Mouse (Mus musculus) testis, adult 2 months (tissue): Measurements from ENCODE around the gene Zbp1. TPM values are rescaled to one million over a fixed set of nuclear protein-coding genes. Genes with fewer than 3 reads are reported as not detected.

Experiments used
- H3K27ac ChIP-seq: fragments of 200-500 bp; 2 replicates; pipeline ENCODE4 v1.5.1; 2012; ENCODE audit warnings: low read depth, low read length; ENCODE audit not compliant: control insufficient read depth, insufficient read depth
- H3K27me3 ChIP-seq: fragments of 200-500 bp; 2 replicates; pipeline ENCODE4 v1.6.1; 2012; ENCODE audit warnings: mild to moderate bottlenecking, low read length, moderate library complexity; ENCODE audit not compliant: control insufficient read depth, insufficient read depth
- H3K36me3 ChIP-seq: fragments of 200-500 bp; 2 replicates; pipeline ENCODE4 v1.6.1; 2012; ENCODE audit warnings: mild to moderate bottlenecking, low read length; ENCODE audit not compliant: control insufficient read depth, insufficient read depth
- H3K4me1 ChIP-seq: fragments of 200-500 bp; 2 replicates; pipeline ENCODE4 v1.6.1; 2012; ENCODE audit warnings: low read length; ENCODE audit not compliant: control insufficient read depth, insufficient read depth
- H3K4me3 ChIP-seq: fragments of 200-500 bp; 2 replicates; pipeline ENCODE4 v1.5.1; 2012; ENCODE audit warnings: low read depth, mild to moderate bottlenecking, low read length, moderate library complexity, mixed read lengths; ENCODE audit not compliant: control insufficient read depth
- CTCF ChIP-seq: fragments of 200-500 bp; IDR thresholded peaks from 2 replicates; pipeline ENCODE4 v1.5.1; 2012; ENCODE audit warnings: low read depth, mild to moderate bottlenecking, inconsistent platforms, low read length, moderate library complexity; ENCODE audit not compliant: control insufficient read depth, insufficient read depth, insufficient replicate concordance
- POLR2A ChIP-seq: fragments of 200-500 bp; IDR thresholded peaks from 2 replicates; pipeline ENCODE4 v1.6.1; 2012; ENCODE audit warnings: low read depth, mild to moderate bottlenecking, inconsistent platforms, low read length, moderate library complexity; ENCODE audit not compliant: control insufficient read depth
- polyA plus RNA-seq: library from polyadenylated mRNA; depleted of rRNA; stranded (reverse); fragments of >200 nt; gene quantifications from 2 replicates; pipeline ENCODE4 v1.2.3, GENCODE M21; 2012

Zbp1 gene
- polyA plus RNA-seq, 1 experiment: 0.30 TPM

DNA sequence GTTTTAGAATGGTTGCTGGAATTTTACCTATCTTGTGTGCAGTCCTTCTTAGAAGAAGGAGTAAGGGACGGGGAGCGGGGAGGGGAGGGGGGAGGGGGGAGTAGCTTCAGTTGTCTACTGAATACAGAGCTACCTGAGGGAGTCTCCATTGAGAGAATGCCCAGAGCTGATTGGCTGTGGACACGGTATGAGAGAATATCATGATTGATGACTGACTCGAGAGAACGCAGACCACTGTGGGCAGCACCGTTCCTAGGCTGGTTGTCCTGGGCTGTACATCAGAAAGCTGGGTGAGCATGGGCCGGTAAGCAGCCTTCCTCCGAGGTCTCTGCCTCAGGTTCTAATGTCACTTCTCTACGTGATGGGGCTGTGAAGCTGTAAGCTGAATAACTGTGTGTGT is 2.0 kb upstream of the Zbp1 start:
- Histone ChIP-seq H3K27ac (no peak overlapping the region), H3K36me3 (no peaks in the 10 kb centered on the region), H3K4me1 (no peaks in the 10 kb centered on the region), H3K27me3 (no peaks in the 10 kb centered on the region), H3K4me3 (no peak overlapping the region)
- TF ChIP-seq POLR2A (no peak), CTCF (no peak)

DNA sequence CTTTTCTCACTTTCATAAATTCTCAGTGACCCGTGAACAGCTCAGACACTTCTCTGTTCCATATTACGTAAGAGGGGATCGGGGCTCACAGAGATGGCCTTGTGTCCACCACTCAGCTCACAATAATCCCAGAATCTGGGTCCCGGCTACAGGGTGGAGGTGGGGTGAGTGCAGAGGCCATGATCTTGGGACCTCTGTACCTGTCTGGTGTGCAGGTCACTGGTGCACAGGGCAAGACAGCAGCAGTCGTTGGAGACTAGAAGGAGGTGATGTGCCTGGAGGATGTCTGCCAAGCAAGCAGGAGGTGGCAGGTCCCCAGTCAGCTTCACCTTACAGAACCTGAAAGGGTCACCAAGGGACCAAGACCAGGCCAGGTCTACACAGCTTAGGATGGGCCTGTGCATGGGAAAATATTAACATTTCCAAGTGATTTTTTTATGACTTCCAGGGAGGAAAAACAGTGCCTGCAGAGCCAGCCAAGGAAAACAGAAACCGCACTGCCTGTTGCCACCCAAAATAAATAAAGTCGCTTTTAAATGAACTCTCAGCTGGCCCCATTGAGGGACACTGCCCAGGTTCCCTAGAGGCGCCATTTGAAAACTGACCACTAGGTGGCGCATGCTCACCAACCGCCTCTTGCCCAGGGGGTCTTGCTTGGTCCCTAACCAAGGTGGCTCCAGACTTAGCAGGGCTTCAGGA is 682 bp upstream of the Zbp1 start:
- H3K36me3 ChIP-seq: no peaks in the 10 kb centered on the region
- TF ChIP-seq CTCF: peak; percentile 95
- no peak for TF ChIP-seq POLR2A
- no peak overlapping the region for H3K4me3 ChIP-seq
- H3K27ac ChIP-seq: no peak overlapping the region
- no peaks in the 10 kb centered on the region for H3K27me3 ChIP-seq
- H3K4me1 ChIP-seq: no peaks in the 10 kb centered on the region

DNA sequence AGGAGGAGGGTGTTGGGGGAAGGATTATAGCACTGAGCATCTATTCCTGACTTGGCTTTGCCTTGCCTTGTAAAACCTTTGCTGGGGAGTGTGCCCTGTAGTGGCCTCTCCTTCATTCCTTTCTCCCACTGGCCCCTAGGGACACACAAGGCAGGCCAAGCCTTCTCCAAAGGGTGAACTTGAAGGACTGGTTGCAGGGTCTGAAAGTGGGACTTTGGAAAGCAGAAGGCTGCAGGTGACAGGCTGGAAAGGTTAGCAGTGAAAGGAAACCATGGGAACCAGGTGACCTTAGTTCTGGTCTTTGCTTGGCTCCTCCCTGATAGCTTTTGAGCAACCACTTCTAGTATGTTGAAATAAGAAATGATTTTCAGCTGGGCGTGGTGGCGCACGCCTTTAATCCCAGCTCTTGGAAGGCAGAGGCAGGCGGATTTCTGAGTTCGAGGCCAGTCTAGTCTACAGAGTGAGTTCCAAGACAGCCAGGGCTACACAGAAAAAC is 912 bp downstream of the Zbp1 start:
- Histone ChIP-seq H3K27ac (no peak overlapping the region), H3K36me3 (no peaks in the 10 kb centered on the region), H3K4me1 (no peaks in the 10 kb centered on the region), H3K4me3 (no peak overlapping the region), H3K27me3 (no peaks in the 10 kb centered on the region)
- TF ChIP-seq CTCF (no peak), POLR2A (no peak)

DNA sequence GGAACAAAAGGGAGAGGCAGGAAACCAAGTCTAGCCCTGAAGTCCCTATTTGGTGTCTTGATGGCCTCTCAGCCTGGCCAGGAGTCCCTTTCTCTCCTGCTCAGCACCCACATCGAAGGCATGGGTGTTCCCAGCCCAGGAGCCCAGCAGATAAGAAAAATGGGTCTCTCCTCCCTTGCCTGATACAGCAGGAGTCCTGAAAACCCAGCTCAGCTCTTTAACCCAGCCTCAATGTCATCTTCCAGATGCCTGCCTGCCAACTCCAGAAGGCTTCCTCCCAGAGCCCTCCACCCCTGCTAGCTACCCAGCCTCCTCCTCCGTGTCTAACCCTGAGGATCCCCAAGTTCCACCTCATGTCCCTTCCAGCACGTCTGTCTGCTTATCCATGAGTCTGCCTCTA is 1.5 kb downstream of the Zbp1 start:
- no peaks in the 10 kb centered on the region for H3K36me3 ChIP-seq
- H3K4me1 ChIP-seq: no peaks in the 10 kb centered on the region
- TF ChIP-seq CTCF (no peak), POLR2A (no peak)
- no peak overlapping the region for H3K4me3 ChIP-seq
- no peaks in the 10 kb centered on the region for H3K27me3 ChIP-seq
- no peak overlapping the region for H3K27ac ChIP-seq

DNA sequence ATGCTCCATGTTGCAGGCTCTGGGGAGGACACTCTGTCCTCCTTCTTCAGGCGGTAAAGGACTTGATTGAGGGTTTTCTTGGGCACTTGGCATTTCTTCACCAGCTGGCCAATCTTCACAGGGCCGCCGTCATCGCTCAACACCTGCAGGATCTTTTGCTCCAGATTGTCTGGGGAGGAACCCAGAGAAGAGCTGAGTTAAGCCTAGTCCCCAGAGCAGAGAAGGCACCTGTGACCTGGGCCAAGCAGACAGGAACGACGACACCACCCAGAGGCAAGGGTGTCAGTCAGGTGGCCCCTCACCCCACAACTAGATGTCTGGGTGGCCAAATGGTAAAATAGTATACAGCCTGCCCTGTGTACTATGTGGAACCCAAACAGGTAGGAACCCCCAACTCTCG is 1.9 kb downstream of the Zbp1 start:
- TF ChIP-seq POLR2A: no peak
- TF ChIP-seq CTCF: no peak
- H3K36me3 ChIP-seq: no peaks in the 10 kb centered on the region
- H3K4me1 ChIP-seq: no peaks in the 10 kb centered on the region
- no peak overlapping the region for H3K27ac ChIP-seq
- no peak overlapping the region for H3K4me3 ChIP-seq
- H3K27me3 ChIP-seq: no peaks in the 10 kb centered on the region

DNA sequence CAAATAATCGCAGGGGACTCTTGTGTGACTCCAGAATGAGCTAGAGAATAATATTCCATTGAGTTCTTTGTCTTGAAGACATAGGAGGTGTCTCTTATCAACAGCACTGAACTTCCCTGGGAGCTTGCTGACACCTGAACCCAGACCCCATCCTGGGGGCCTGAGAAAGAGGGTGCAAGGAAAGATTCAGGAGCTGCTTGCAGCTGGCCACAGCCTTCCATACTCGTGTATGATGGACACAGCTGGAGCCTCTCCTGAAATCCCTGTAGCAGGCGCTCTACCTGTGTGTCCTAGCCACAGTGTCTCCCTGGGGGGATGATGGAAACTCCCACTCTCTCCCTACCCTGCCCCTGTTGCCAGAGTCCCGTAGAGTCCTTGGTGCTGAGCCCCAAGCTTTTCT is 6.5 kb downstream of the Zbp1 start:
- no peak overlapping the region for H3K4me3 ChIP-seq
- no peaks in the 10 kb centered on the region for H3K4me1 ChIP-seq
- TF ChIP-seq POLR2A: no peak
- no peak for TF ChIP-seq CTCF
- no peaks in the 10 kb centered on the region for H3K27me3 ChIP-seq
- H3K27ac ChIP-seq: no peak overlapping the region
- H3K36me3 ChIP-seq: no peaks in the 10 kb centered on the region

DNA sequence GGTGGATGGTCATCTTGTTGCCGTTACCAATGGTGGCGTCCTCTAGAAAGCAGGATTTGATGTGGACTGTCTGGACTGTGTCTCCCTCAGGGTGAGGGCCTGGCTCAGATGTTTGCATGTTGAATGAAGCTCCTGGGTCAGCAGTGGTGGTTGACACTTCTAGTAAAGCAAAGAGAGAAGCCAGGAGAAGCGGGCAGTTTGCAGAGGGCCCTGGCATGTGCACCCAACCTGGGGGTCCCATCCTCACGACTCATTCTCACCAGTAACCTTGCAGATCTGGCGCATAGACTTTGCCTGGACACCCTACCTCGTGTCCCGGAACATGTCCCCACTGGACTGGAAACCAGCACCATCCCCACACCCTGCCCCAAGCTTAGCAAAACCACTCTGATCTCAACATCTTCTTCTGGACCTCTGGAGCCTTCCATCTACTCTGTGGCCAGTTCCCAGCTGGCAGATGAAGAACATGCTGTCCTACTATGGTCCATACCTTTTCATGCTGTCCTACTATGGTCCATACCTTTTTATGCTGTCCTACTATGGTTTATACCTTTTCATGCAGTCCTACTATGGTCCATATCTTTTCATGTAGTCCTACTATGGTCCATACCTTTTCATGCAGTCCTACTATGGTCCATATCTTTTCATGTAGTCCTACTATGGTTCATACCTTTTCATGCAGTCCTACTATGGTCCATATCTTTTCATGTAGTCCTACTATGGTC is 9.5 kb downstream of the Zbp1 start:
- H3K27ac ChIP-seq: no peak overlapping the region
- no peaks in the 10 kb centered on the region for H3K27me3 ChIP-seq
- no peaks in the 10 kb centered on the region for H3K36me3 ChIP-seq
- peaks cover 6% of the 10 kb centered on the region for H3K4me1 ChIP-seq
- no peak for TF ChIP-seq POLR2A
- TF ChIP-seq CTCF: no peak
- no peak overlapping the region for H3K4me3 ChIP-seq
